Mouse (Mus musculus) liver, postnatal 0 days (tissue): ENCODE data around the gene Prom1.

Experiments
- CTCF ChIP-seq: sonication (generic); IDR thresholded peaks from 2 replicates; pipeline ENCODE4 v1.5.1; 2016; ENCODE audit warnings: antibody characterized with exemption, low read depth
- EP300 ChIP-seq: IDR thresholded peaks from 2 replicates; pipeline ENCODE4 v1.6.1; 2016; ENCODE audit warnings: antibody characterized with exemption, low read depth, mild to moderate bottlenecking

DNA sequence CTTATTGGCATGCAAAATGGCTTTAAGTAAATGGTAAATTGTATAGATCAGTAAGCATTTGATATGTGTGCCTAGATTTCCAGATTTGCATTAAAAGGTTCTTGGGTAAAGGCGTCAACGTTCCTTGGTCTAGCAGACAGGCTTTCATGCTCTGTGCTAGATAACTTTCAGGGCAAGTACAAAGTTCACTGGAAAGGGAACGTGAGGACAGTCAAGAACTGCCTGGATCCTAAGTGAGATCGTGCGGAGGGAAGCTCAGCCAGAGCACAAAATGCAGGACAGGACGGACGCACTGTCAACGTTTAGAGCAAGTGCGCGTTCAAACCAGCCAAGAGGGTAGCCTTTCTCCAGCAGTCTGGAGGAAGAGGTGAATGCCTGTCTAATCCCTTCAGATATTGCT lies 5.7 kb downstream of the Prom1 start:
- no peak for TF ChIP-seq EP300
- no peak for TF ChIP-seq CTCF
